Mouse (Mus musculus): Measurements from ENCODE around the gene Dip2b. TPM values are rescaled to one million over a fixed set of nuclear protein-coding genes. Genes with fewer than 3 reads are reported as not detected.

Gene Dip2b
- total and polyA plus RNA-seq, 3 experiments = 13.9 to 68.9 (median 15.4) TPM

DNA sequence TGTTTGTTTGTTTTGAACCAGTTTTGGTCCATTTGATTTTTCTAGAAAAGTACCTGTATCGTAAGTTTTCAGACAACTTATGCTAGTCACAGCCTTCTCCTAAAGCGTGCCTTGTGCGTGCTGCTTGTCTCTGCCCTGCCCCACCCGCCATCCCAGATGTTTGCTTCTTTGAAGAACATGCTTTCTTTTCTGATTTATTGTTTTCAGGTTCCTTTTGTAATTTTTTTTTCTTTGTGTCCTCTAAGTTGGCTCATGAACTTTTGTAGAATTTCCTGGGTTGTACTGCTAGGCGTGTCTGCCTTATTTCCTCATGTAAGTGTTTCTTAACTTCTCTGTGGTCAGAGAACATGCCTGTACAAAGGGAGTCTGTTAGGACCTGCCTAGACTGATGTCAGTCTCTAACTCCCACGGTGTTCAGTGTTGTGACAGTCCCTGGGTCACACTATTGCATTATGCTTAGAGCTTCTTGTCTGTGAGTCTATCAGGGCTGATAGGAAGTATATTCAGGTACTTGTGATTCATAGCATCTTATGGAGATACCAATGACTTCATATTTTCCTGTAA lies 80.8 kb downstream of the Dip2b start:
- DNase-seq (ENCODE audit: low read depth, low spot score) = no peak
- H3K27ac ChIP-seq (ENCODE audit: control insufficient read depth, low read depth, low read length) = no peak overlapping the region
- H3K4me1 ChIP-seq (ENCODE audit: control insufficient read depth in 1 of 2, insufficient read depth in 2 of 2, low read length in 2 of 2) = peaks cover 0 to 5% of the 10 kb centered on the region in 2 experiments; a peak in 1 of 4 replicates
- no peak overlapping the region for H3K4me3 ChIP-seq (ENCODE audit: control insufficient read depth in 1 of 2, insufficient read depth in 1 of 2, low read depth in 2 of 2, low read length in 2 of 2)
- H3K27me3 ChIP-seq (ENCODE audit: control insufficient read depth in 1 of 2, insufficient read depth in 2 of 2, low read length in 2 of 2) = no peaks in the 10 kb centered on the region
- TF ChIP-seq UBTF (IDR thresholded peaks at IDR 0.05; ENCODE audit: borderline replicate concordance, insufficient read depth, low read depth, low read length) (no peak), TCF12 (IDR thresholded peaks at IDR 0.05; ENCODE audit: low read depth, low read length) (no peak), ZNF384 (IDR thresholded peaks at IDR 0.05; ENCODE audit: low read depth, low read length) (no peak), MYC (IDR thresholded peaks at IDR 0.05; ENCODE audit: low read depth, low read length) (no peak), MXI1 (IDR thresholded peaks at IDR 0.05; ENCODE audit: low read depth, low read length) (no peak), USF2 (IDR thresholded peaks at IDR 0.05; ENCODE audit: borderline replicate concordance in 1 of 2, insufficient read depth in 1 of 2, low read depth in 1 of 2, low read length in 2 of 2) (no peak), MAFK (IDR thresholded peaks at IDR 0.05; ENCODE audit: borderline replicate concordance, low read depth, low read length) (no peak), JUND (IDR thresholded peaks at IDR 0.05; ENCODE audit: low read depth, low read length) (no peak), NRF1 (IDR thresholded peaks at IDR 0.05; ENCODE audit: insufficient read depth, low read depth, low read length, poor library complexity, severe bottlenecking) (no peak), MAX (IDR thresholded peaks at IDR 0.05; ENCODE audit: low read length) (no peak), POLR2AphosphoS5 (IDR thresholded peaks at IDR 0.05; ENCODE audit: borderline replicate concordance, low read depth, low read length) (no peak), KAT2A (conservative IDR thresholded peaks at IDR 0.05; ENCODE audit: low read depth, low read length) (no peak), NELFE (IDR thresholded peaks at IDR 0.05; ENCODE audit: low read depth, low read length) (no peak), ELF1 (IDR thresholded peaks at IDR 0.05; ENCODE audit: low read depth, low read length) (no peak), RAD21 (IDR thresholded peaks at IDR 0.05; ENCODE audit: low read depth, low read length) (no peak)
- no peak overlapping the region for H3K9ac ChIP-seq (ENCODE audit: control insufficient read depth, low read depth, low read length, poor library complexity, severe bottlenecking)
- H3K9me3 ChIP-seq (replicated peaks; ENCODE audit: insufficient read depth, low read length) = no peaks in the 10 kb centered on the region
- H3K36me3 ChIP-seq (ENCODE audit: control insufficient read depth in 1 of 2, insufficient read depth in 2 of 2, low read length in 2 of 2) = no peaks in the 10 kb centered on the region; a peak in 1 of 4 replicates
- H3K79me2 ChIP-seq (ENCODE audit: control insufficient read depth, insufficient read depth, low read length, poor library complexity) = no peaks in the 10 kb centered on the region

GRCm38 (mm10) chr15:100121437-100121836 lies 83.0 kb downstream of the Dip2b start:
- no peaks in the 10 kb centered on the region for H3K79me2 ChIP-seq (ENCODE audit: control insufficient read depth, insufficient read depth, low read length, poor library complexity)
- H3K36me3 ChIP-seq (ENCODE audit: control insufficient read depth in 1 of 2, insufficient read depth in 2 of 2, low read length in 2 of 2) = peaks cover 0 to 9% of the 10 kb centered on the region in 2 experiments; a peak in 3 of 4 replicates
- DNase-seq (ENCODE audit: low read depth, low spot score) = no peak
- TF ChIP-seq ZMIZ1 (IDR thresholded peaks at IDR 0.05; ENCODE audit: low read depth, low read length) (no peak), SMC3 (IDR thresholded peaks at IDR 0.05; ENCODE audit: low read depth, low read length) (no peak), HCFC1 (IDR thresholded peaks at IDR 0.05; ENCODE audit: low read depth, low read length) (no peak), MXI1 (IDR thresholded peaks at IDR 0.05; ENCODE audit: low read depth, low read length) (no peak), TCF12 (IDR thresholded peaks at IDR 0.05; ENCODE audit: low read depth, low read length) (no peak), TAL1 (IDR thresholded peaks at IDR 0.05; ENCODE audit: low read length) (no peak), CTCF (IDR thresholded peaks at IDR 0.05 in 2 of 3, conservative IDR thresholded peaks at IDR 0.05 in 1 of 3; ENCODE audit: control insufficient read depth in 1 of 3, insufficient read depth in 1 of 3, low read depth in 2 of 3, low read length in 3 of 3, poor library complexity in 1 of 3, severe bottlenecking in 1 of 3) (no peak), USF1 (IDR thresholded peaks at IDR 0.05; ENCODE audit: low read depth, low read length) (no peak), TBP (IDR thresholded peaks at IDR 0.05; ENCODE audit: low read depth, low read length) (no peak), MYB (IDR thresholded peaks at IDR 0.05; ENCODE audit: low read depth, low read length) (no peak), ELF1 (IDR thresholded peaks at IDR 0.05; ENCODE audit: low read depth, low read length) (no peak), ZKSCAN1 (IDR thresholded peaks at IDR 0.05; ENCODE audit: low read depth, low read length) (no peak), NELFE (IDR thresholded peaks at IDR 0.05; ENCODE audit: low read depth, low read length) (no peak), UBTF (IDR thresholded peaks at IDR 0.05; ENCODE audit: borderline replicate concordance, insufficient read depth, low read depth, low read length) (no peak), EP300 (IDR thresholded peaks at IDR 0.05; ENCODE audit: low read depth in 1 of 2, low read length in 2 of 2) (no peak), ZNF384 (IDR thresholded peaks at IDR 0.05; ENCODE audit: low read depth, low read length) (no peak)
- H3K9ac ChIP-seq (ENCODE audit: control insufficient read depth, low read depth, low read length, poor library complexity, severe bottlenecking) = no peak overlapping the region
- peaks cover 0 to 17% of the 10 kb centered on the region in 2 experiments; a peak in 2 of 4 replicates for H3K4me1 ChIP-seq (ENCODE audit: control insufficient read depth in 1 of 2, insufficient read depth in 2 of 2, low read length in 2 of 2)
- H3K4me3 ChIP-seq (ENCODE audit: control insufficient read depth in 1 of 2, insufficient read depth in 1 of 2, low read depth in 2 of 2, low read length in 2 of 2) = no peak overlapping the region
- H3K27ac ChIP-seq (ENCODE audit: control insufficient read depth, low read depth, low read length) = no peak overlapping the region
- H3K9me3 ChIP-seq (replicated peaks; ENCODE audit: insufficient read depth, low read length) = no peaks in the 10 kb centered on the region
- H3K27me3 ChIP-seq (ENCODE audit: control insufficient read depth in 1 of 2, insufficient read depth in 2 of 2, low read length in 2 of 2) = no peaks in the 10 kb centered on the region
